Mouse (Mus musculus): ENCODE measurements around the gene Acvr1. TPM values are rescaled to one million over a fixed set of nuclear protein-coding genes. Genes with fewer than 3 reads are reported as not detected.

The Acvr1 gene
- polyA plus RNA-seq, 1 experiment from 2014 or later, result 5.0 TPM

GRCm38 (mm10) chr2:58551866-58552265, 15.1 kb downstream of the Acvr1 start:
- TF ChIP-seq EP300 (optimal IDR thresholded peaks at IDR 0.05) (no peak), CTCF (IDR thresholded peaks at IDR 0.05; ENCODE audit: low read depth) (no peak)
- DNase-seq (ENCODE audit: low spot score) (no peak), ATAC-seq (ENCODE audit: low FRiP score, low TSS enrichment) (no peak)
- H3K27me3 ChIP-seq (ENCODE audit: control insufficient read depth, insufficient read depth, low read length), result no peaks in the 10 kb centered on the region
- no peaks in the 10 kb centered on the region; the same call in 1 of the 2 replicates for H3K4me1 ChIP-seq (replicated peaks; ENCODE audit: control insufficient read depth, insufficient read depth)
- H3K4me3 ChIP-seq (ENCODE audit: low read depth, low read length), result no peak overlapping the region
- H3K9me3 ChIP-seq (ENCODE audit: control insufficient read depth, low read length), result no peaks in the 10 kb centered on the region
- no peak overlapping the region for H3K27ac ChIP-seq (replicated peaks)
- H3K36me3 ChIP-seq (ENCODE audit: control insufficient read depth, insufficient read depth, low read length), result no peaks in the 10 kb centered on the region
- 62% methylated on average over 6 of the region's 6 CpGs for WGBS
- no peak overlapping the region for H3K9ac ChIP-seq (ENCODE audit: low read length)
- no peak overlapping the region for H3K4me2 ChIP-seq (replicated peaks; ENCODE audit: low read depth)

- Histone ChIP-seq H3K4me1 (replicated peaks; ENCODE audit: control insufficient read depth, insufficient read depth) (no peaks in the 10 kb centered on the region; the same call in 1 of the 2 replicates), H3K9me3 (ENCODE audit: control insufficient read depth, low read length) (no peaks in the 10 kb centered on the region), H3K36me3 (ENCODE audit: control insufficient read depth, insufficient read depth, low read length) (no peaks in the 10 kb centered on the region), H3K4me3 (ENCODE audit: low read depth, low read length) (no peak overlapping the region), H3K4me2 (replicated peaks; ENCODE audit: low read depth) (no peak overlapping the region), H3K9ac (ENCODE audit: low read length) (no peak overlapping the region), H3K27ac (replicated peaks) (no peak overlapping the region), H3K27me3 (ENCODE audit: control insufficient read depth, insufficient read depth, low read length) (no peaks in the 10 kb centered on the region)
- DNase-seq (ENCODE audit: low spot score) (no peak), ATAC-seq (ENCODE audit: low FRiP score, low TSS enrichment) (no peak)
- no peak for TF ChIP-seq CTCF (IDR thresholded peaks at IDR 0.05; ENCODE audit: low read depth)
- no peak for TF ChIP-seq EP300 (optimal IDR thresholded peaks at IDR 0.05)
- 53% methylated on average over 9 of the region's 9 CpGs for WGBS
These were observed 16.5 kb downstream of the Acvr1 start for GRCm38 (mm10) chr2:58550488-58550887.

GRCm38 (mm10) chr2:58549960-58550359, 17.0 kb downstream of the Acvr1 start:
- H3K4me3 ChIP-seq (ENCODE audit: low read depth, low read length), result no peak overlapping the region
- H3K9ac ChIP-seq (ENCODE audit: low read length), result no peak overlapping the region
- DNase-seq (ENCODE audit: low spot score) (no peak), ATAC-seq (ENCODE audit: low FRiP score, low TSS enrichment) (no peak)
- TF ChIP-seq EP300 (optimal IDR thresholded peaks at IDR 0.05), result no peak
- no peak for TF ChIP-seq CTCF (IDR thresholded peaks at IDR 0.05; ENCODE audit: low read depth)
- H3K27ac ChIP-seq (replicated peaks), result no peak overlapping the region
- no peaks in the 10 kb centered on the region for H3K27me3 ChIP-seq (ENCODE audit: control insufficient read depth, insufficient read depth, low read length)
- 51% methylated on average over 6 of the region's 6 CpGs for WGBS
- H3K4me2 ChIP-seq (replicated peaks; ENCODE audit: low read depth), result no peak overlapping the region
- no peaks in the 10 kb centered on the region; the same call in 1 of the 2 replicates for H3K4me1 ChIP-seq (replicated peaks; ENCODE audit: control insufficient read depth, insufficient read depth)
- no peaks in the 10 kb centered on the region for H3K36me3 ChIP-seq (ENCODE audit: control insufficient read depth, insufficient read depth, low read length)
- H3K9me3 ChIP-seq (ENCODE audit: control insufficient read depth, low read length), result no peaks in the 10 kb centered on the region

GRCm38 (mm10) chr2:58548943-58549342, 18.0 kb downstream of the Acvr1 start:
- H3K4me2 ChIP-seq (replicated peaks; ENCODE audit: low read depth), result no peak overlapping the region
- WGBS, result 59% methylated on average over 7 of the region's 7 CpGs
- ATAC-seq (ENCODE audit: low FRiP score, low TSS enrichment), result no peak
- TF ChIP-seq CTCF (IDR thresholded peaks at IDR 0.05; ENCODE audit: low read depth), result no peak
- no peak for TF ChIP-seq EP300 (optimal IDR thresholded peaks at IDR 0.05)
- no peaks in the 10 kb centered on the region for H3K36me3 ChIP-seq (ENCODE audit: control insufficient read depth, insufficient read depth, low read length)
- DNase-seq (ENCODE audit: low spot score), result no peak
- H3K27me3 ChIP-seq (ENCODE audit: control insufficient read depth, insufficient read depth, low read length), result no peaks in the 10 kb centered on the region
- H3K9me3 ChIP-seq (ENCODE audit: control insufficient read depth, low read length), result no peaks in the 10 kb centered on the region
- no peak overlapping the region for H3K4me3 ChIP-seq (ENCODE audit: low read depth, low read length)
- no peak overlapping the region for H3K27ac ChIP-seq (replicated peaks)
- H3K4me1 ChIP-seq (replicated peaks; ENCODE audit: control insufficient read depth, insufficient read depth), result no peaks in the 10 kb centered on the region; the same call in 1 of the 2 replicates
- H3K9ac ChIP-seq (ENCODE audit: low read length), result no peak overlapping the region

GRCm38 (mm10) chr2:58546264-58546663, 20.7 kb downstream of the Acvr1 start:
- no peaks in the 10 kb centered on the region for H3K27me3 ChIP-seq (ENCODE audit: control insufficient read depth, insufficient read depth, low read length)
- H3K9ac ChIP-seq (ENCODE audit: low read length), result no peak overlapping the region
- H3K4me1 ChIP-seq (replicated peaks; ENCODE audit: control insufficient read depth, insufficient read depth), result peaks cover 2% of the 10 kb centered on the region; the same call in 1 of the 2 replicates
- H3K27ac ChIP-seq (replicated peaks), result no peak overlapping the region
- DNase-seq (ENCODE audit: low spot score) (no peak), ATAC-seq (ENCODE audit: low FRiP score, low TSS enrichment) (no peak)
- no peaks in the 10 kb centered on the region for H3K36me3 ChIP-seq (ENCODE audit: control insufficient read depth, insufficient read depth, low read length)
- no peaks in the 10 kb centered on the region for H3K9me3 ChIP-seq (ENCODE audit: control insufficient read depth, low read length)
- no peak overlapping the region for H3K4me2 ChIP-seq (replicated peaks; ENCODE audit: low read depth)
- WGBS, result 66% methylated on average over 7 of the region's 7 CpGs
- H3K4me3 ChIP-seq (ENCODE audit: low read depth, low read length), result no peak overlapping the region
- TF ChIP-seq EP300 (optimal IDR thresholded peaks at IDR 0.05), result no peak
- TF ChIP-seq CTCF (IDR thresholded peaks at IDR 0.05; ENCODE audit: low read depth), result no peak

GRCm38 (mm10) chr2:58544368-58544767, 22.6 kb downstream of the Acvr1 start:
- Histone ChIP-seq H3K4me3 (ENCODE audit: low read depth, low read length) (no peak overlapping the region), H3K9me3 (ENCODE audit: control insufficient read depth, low read length) (no peaks in the 10 kb centered on the region), H3K36me3 (ENCODE audit: control insufficient read depth, insufficient read depth, low read length) (no peaks in the 10 kb centered on the region), H3K9ac (ENCODE audit: low read length) (no peak overlapping the region), H3K27ac (replicated peaks) (no peak overlapping the region), H3K4me2 (replicated peaks; ENCODE audit: low read depth) (no peak overlapping the region), H3K27me3 (ENCODE audit: control insufficient read depth, insufficient read depth, low read length) (no peaks in the 10 kb centered on the region), H3K4me1 (replicated peaks; ENCODE audit: control insufficient read depth, insufficient read depth) (peaks cover 2% of the 10 kb centered on the region; the same call in 1 of the 2 replicates)
- WGBS, result 95% methylated on average over 6 of the region's 6 CpGs
- no peak for TF ChIP-seq EP300 (optimal IDR thresholded peaks at IDR 0.05)
- no peak for TF ChIP-seq CTCF (IDR thresholded peaks at IDR 0.05; ENCODE audit: low read depth)
- DNase-seq (ENCODE audit: low spot score) (no peak), ATAC-seq (ENCODE audit: low FRiP score, low TSS enrichment) (no peak)
